Mouse (Mus musculus) inflammation-experienced regulatory T-cells, adult 6 months (primary cell): Measurements from ENCODE around the gene Vav2. TPM values are rescaled to one million over a fixed set of nuclear protein-coding genes. Genes with fewer than 3 reads are reported as not detected.

ENCODE experiments used
- ATAC-seq: one replicate; pipeline ENCODE4 v1.8.0; 2017
- polyA plus RNA-seq, 3 experiments: library from polyadenylated mRNA; unstranded; fragments of 100-300 nt; shearing (Covaris generic); gene quantifications; one replicate each; pipeline ENCODE4 v1.2.1; 2017

Vav2 gene
- polyA plus RNA-seq, 3 experiments from 2014 or later, result 3.8 to 7.1 (median 7.0) TPM

DNA sequence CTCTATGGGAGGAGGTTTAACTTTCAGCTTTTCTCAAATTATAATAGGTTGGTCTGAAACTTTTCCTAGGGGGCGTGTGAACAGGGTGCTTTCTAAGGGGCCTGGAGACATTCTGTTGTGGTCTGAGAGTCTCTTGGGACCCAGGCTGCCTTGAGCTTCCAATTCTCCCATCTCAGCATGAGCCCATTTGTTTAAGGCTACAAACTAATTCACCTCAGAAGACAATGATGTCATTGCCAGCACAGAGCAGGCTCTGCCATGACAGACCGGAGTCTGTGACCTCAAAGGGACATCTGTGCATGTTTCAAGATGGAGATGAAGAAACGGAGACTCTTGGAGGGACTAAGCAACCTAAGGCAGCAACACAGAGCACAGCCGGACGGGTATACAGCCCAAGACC lies 112.6 kb downstream of the Vav2 start:
- ATAC-seq, result no peak

- no peak for ATAC-seq
These were observed 114.3 kb downstream of the Vav2 start for GRCm38 (mm10) chr2:27312500-27312899.

DNA sequence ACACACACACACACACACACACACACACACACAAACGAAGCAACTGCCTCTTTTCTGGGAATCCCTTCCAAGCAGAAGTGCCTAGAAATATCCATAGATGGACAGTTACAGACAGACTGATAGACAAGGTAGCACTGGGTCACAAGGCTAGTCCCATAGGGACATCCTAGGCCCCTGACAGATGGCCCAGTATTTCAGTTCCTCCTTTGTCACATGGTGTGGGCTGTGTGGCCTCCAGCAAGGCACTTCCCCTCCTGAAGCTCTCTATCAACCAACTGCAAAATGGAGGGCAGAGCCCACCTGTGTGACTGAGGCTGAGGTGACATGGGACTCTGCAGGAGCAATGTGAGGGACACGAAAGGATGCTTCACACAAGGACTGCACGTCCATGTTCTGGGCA lies 115.2 kb downstream of the Vav2 start:
- ATAC-seq, result no peak

DNA sequence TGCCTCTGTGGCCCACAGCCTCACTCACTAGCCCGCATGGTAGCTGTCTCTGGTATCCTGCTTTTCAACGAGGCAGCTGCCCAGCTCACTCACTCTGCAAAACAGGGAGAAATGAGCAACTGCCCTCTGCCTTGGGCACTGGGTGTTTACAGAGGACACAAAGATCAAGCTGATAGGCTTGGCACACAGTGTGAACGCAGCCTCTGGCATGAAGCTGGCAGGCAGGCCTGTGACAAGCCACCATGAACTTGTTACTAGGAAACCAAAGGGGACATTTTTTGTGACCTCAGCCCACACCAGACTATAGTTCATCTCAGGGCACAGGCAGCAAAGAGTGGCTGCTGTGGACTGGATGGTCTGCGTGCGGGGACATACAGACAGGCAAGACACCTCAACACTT lies 115.9 kb downstream of the Vav2 start:
- ATAC-seq, result no peak

DNA sequence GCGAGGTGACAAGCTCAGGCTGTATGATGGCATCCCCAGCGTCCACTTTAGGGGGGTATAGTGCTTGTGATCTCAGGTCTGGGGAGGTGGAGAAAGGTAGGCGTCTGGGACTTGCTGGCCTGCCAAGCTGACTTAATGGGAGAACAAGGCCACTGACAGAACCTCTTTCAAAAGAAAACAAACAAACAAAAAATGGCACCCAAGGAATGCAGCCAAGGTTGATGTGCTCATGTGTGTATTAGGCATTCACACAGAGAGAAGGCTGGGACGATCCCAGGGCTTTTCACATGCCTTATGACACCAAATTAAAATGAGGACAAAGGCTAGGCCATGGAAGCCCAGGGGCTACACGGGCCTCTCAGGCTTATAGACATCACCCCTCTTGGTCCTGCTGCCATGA lies 116.6 kb downstream of the Vav2 start:
- no peak for ATAC-seq

DNA sequence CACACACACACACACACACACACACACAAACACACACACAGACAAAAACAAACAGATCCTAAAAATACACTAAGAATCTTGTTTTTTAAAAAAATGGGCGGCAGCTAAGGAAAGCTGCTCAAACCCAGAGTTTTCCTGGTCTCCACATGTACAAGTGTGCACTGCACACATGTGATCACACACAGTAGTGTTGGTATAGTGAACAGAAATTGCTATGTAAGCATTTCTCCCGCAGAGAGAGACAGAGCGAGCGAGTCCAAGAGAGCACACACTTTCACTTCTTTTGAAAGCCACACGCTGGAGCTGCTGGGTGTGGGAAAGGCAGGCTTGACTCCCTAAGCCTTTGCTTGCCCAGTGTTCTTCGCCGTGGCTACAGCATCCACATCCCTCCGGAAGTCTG lies 120.2 kb downstream of the Vav2 start:
- ATAC-seq, result no peak

GRCm38 (mm10) chr2:27304741-27305140 lies 122.1 kb downstream of the Vav2 start:
- ATAC-seq, result no peak

GRCm38 (mm10) chr2:27304074-27304473 lies 122.8 kb downstream of the Vav2 start:
- ATAC-seq, result no peak

DNA sequence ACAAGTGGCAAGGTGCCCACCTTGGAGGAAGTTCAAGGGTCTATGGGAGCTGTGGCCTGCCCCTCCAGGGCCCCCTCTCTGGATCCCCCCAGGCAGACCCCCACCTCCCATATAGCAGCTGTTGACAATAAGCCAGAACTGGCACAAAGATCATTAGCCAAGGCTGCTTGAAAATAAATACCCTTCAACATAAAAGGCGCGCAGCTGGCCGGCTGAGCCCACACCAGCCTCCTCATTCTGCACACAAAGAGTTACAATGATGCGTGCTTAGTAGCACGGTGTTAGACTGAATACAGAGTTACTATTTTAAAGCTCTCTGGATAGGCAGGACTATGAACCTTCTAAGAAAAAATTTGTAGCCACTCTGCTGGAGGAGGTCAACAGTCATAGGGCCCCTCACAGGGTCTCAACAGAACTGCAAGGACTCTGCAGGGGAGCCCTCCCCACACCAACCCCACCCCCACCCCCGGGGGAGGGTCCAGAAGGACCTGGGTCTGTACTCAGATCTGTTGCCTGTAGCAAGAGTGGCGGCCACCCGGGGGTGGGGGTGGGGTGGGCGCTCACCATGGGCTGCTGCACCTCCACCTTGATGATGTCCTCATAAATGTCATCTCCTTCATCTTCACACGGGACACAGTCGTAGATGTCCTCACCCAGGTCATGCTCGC lies 125.3 kb downstream of the Vav2 start:
- ATAC-seq, result no peak

GRCm38 (mm10) chr2:27300725-27301443 lies 125.9 kb downstream of the Vav2 start:
- no peak for ATAC-seq

GRCm38 (mm10) chr2:27296656-27297406 lies 130.0 kb downstream of the Vav2 start:
- no peak for ATAC-seq

- no peak for ATAC-seq
These were observed 132.1 kb downstream of the Vav2 start for GRCm38 (mm10) chr2:27294777-27295176.

GRCm38 (mm10) chr2:27289019-27289418 lies 137.8 kb downstream of the Vav2 start:
- peak; percentile 77 for ATAC-seq

- no peak for ATAC-seq
These were observed 139.7 kb downstream of the Vav2 start for GRCm38 (mm10) chr2:27286971-27287710.

- ATAC-seq, result no peak
These were observed 142.4 kb downstream of the Vav2 start for GRCm38 (mm10) chr2:27284441-27284840.

- ATAC-seq, result no peak
These were observed 145.1 kb downstream of the Vav2 start for GRCm38 (mm10) chr2:27281771-27282170.

- peak; percentile 64 for ATAC-seq
These were observed 145.8 kb downstream of the Vav2 start for GRCm38 (mm10) chr2:27280920-27281611.

DNA sequence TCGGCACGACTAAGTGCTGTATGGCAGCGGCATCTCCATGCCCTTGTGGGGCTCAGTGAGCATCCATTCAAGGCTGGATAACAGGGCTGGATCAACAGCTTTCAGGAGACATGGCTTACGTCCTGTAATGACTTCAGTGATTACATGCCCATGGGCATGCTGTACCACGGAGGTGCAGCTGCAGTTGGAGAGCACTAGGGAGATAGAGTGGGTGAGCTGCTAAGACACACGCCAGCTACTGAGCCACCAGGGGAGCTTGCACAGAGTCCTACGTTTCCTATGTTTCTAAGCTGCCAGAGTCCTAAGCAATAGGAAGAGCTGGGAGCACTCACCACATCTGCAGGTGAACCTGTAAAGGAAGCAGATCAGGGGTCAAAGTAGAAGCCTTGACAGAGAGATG lies 148.0 kb downstream of the Vav2 start:
- ATAC-seq, result no peak

GRCm38 (mm10) chr2:27268325-27268724 lies 158.5 kb downstream of the Vav2 start:
- no peak for ATAC-seq

DNA sequence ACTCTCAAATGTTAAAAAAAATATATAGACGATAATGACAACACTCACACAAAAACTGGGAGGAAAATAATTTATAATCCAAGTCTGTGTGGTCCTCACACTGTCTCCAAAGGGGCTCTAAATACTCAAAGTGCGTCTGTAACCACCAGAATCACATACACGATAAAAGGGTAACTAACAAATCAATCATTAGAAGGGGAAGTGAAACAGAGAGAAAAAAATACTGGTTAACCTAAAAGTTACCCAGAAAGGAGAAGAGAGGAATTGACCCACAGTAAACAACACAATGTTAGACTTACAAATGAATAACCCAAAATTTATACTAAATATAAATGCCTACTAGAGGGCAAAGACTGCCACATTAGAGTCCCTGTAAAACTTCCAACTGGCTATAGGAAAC lies 161.0 kb downstream of the Vav2 start:
- no peak for ATAC-seq

DNA sequence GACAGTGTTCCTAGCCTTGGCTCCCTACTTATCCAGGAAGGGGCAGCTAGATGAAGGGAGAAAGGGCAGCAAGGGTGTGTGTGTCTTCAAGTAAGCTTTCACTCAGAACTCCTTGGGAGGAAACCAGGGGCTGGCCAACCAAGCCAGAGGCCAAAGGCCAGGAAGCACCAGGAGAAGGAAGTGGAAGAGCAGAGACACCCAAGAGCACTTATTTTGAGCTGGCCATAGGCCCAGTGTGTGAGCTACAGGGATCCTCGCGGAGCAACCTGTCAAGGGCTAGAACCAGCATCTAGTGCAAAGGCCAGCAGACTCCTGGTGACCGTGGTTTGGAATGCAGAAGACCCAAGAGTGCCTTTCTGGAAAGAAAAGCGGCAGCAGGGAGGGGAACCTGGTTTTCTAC lies 163.8 kb downstream of the Vav2 start:
- no peak for ATAC-seq

DNA sequence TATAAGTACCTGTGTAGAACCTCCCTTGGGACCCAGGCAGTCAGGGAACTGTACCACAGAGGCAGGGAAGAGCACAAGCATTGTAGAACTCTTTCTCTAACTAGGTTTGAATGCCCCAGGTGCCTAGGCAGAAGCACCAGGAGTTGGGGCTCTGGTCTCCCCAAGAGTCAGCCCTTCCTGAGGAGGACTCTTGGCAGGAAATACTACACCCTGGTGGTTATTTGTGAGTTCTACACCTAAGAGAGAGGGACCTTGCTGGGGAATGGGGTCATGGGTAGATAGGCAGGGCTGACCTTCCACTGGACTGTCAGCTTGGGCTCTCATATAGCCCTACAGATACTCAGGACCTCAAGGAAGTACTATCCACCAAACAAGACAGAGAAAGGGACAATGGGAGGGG lies 175.4 kb downstream of the Vav2 start:
- no peak for ATAC-seq
